Mouse (Mus musculus): ENCODE results near the gene Myl6b.
"Not testable (repeated sequence)": the region's sequence is repeated elsewhere in the genome, so short reads cannot be mapped to it uniquely, and the experiment has no call there.

Gene Myl6b

DNA sequence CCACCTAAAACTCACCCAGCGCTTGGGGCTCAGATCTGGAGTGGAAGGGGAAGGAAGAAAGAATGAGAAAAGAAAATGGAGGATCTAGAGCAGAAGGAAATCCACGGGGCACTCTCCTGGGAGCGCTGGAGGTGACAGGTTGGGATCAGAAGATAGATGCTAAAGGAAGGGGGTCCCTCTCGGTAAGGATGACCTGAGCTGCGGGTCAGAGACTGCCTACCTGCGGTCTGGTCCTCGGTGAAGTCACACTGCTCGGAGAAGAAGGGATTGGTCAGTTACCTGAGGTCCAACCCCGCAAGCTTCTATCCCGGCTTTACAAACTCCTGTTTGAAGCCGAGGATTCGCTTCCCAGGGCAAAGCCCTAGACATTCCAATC lies 5.2 kb downstream of the Myl6b start:
- no peak for DNase-seq (ENCODE audit: low spot score)

DNA sequence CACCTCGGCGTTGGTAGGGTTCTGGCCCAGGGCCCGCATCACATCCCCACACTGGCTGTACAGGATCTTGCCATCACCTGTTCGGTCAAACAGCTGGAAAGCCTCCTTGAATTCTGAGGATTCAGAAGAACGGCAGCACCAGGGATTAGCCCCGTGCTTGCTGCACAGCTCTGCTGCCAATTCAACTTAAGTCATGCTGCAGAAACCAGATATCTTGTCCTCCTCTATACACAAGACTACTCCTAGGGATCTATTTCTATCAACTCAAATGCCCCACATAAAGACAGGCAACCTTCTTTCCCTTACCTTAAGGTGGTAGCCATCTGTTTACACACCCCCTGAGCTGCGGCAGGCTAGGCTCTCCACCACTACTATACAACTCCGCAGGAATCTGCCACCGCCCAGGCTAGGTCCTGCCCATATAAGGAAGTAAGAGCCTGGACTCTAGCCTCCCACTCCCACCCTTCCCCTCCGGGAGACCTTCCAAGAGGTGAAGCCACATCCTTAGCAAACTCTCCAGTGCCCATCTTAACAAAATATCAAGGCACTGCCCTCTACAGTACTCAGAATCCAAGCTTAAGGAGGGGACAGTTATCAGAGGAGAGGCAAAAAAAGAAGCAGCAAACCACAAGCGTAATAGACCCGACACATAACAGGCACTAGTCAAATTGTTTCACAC lies 5.7 kb downstream of the Myl6b start:
- peak; percentile 90 for DNase-seq (ENCODE audit: low spot score)

DNA sequence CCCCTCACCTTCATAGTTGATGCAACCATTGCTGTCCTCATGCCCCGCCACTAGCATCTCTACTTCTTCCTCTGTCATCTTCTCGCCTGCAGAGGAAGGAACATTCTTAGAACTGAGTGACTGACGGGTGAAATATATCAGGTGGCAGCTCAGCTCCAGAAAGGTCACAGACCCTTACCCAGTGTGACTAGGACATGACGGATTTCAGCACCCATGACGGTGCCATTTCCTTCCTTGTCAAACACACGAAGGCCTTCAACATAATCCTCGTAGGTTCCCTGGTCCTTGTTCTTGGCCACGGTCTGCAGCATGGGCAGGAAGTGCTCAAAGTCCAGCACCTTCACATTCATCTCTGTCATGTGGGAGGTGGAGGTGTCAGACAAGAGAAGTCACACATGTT lies 6.4 kb downstream of the Myl6b start:
- not testable (repeated sequence) for DNase-seq (ENCODE audit: low spot score)

- peak; percentile 62 for DNase-seq (ENCODE audit: low spot score)
Measured at GRCm38 (mm10) chr10:128491495-128491894, 7.0 kb downstream of the Myl6b start.

DNA sequence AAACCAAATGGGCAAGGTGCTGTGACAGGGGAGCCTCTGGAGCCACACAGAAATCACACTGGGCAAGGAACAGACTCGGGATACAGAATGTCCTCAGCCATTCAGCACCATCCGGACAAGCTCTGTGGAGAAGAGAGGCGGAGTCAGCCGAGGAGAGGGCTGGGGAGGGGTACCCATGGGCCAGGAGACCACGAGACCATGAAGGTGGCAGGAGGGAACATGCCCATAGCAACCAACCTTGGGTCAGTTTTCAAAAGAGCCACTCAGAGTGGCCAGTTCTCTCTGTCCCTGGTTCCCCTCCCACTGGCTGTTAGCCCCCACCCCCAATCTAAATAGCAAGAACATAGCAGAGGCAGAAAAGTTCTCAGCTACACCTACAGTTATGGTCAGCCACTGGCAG lies 7.6 kb downstream of the Myl6b start:
- DNase-seq (ENCODE audit: low spot score), result no peak

- DNase-seq (ENCODE audit: low spot score), result no peak
Measured at GRCm38 (mm10) chr10:128490232-128490631, 8.3 kb downstream of the Myl6b start.

DNA sequence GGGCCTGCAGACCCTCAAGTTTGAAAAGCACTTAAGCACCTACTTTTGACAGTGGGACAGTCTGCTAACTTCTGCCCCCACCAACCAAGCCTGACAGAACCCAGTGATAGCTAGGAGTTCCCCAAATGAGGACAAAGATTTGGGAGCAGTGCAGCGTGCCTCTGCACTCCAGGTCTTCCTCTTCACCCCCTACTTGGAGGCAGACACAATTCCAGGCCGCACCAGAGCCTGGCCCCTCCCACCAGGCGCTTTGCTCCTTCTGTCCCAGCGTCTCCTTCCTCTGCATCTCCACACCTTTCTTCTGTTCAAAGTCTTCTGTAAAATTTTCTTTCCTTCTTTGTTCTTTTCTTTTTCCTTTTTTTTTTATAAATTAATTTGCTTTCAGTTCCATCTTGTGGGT lies 8.7 kb downstream of the Myl6b start:
- DNase-seq (ENCODE audit: low spot score), result no peak

DNA sequence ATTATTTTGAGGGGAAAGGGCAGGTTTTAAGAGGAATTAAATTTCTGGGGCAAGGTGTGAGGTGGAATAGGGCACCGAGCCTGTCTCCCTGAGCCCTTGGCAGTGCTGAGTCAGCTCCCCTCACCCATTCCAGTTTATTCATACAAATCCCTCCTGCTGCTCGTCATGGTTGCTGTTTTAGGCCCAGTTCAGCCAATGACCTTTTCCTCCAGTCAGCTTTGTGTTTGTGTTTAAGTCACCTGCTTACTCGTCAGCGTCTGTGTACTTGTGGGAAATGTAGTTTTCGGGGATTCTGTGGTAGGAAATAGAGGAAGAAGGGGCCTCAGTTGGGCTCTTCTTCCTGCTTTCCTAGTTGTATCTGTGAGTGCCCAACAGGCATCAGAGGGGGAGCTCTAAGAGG lies 9.1 kb downstream of the Myl6b start:
- no peak for DNase-seq (ENCODE audit: low spot score)

DNA sequence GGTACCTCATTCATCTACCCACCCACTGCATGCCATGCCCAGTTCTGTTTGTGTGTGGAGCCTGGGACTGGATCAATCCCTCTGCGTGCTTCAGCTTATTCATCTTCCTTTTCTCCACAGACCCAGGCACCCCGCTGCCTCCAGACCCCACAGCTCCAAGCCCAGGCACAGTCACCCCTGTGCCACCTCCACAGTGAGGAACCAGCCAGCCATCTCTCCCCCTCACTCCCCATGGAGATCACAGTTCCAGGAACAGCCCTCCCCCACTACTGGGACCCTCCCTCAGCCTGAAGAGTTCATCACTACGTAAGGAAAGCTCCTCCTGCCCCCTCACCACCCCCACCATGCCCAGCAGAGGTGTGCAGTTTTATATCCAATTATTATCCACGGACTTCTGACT lies 9.7 kb downstream of the Myl6b start:
- DNase-seq (ENCODE audit: low spot score), result no peak

- DNase-seq (ENCODE audit: low spot score), result no peak
Measured at GRCm38 (mm10) chr10:128487861-128488712, 10.4 kb downstream of the Myl6b start.

- DNase-seq (ENCODE audit: low spot score), result no peak
Measured at GRCm38 (mm10) chr10:128486370-128486769, 12.1 kb downstream of the Myl6b start.

DNA sequence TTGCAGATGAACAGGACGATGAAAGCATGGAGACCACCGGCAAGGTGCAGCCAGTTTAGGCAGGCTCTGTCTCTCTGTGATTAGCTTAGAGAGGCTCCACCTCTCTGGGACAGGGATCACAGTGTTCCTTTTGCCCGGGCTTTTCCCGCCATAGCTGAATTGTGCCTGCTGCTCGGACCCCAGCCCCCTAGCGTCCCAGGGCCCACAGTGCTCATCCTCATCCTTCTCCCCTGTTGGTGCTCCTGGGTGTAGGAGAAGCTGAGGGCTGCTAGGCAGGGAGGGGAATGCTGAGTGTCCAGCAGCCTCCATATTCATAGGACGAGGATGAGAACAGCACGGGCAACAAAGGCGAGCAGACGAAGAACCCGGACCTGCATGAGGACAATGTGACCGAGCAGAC lies 24.1 kb downstream of the Myl6b start:
- no peak for DNase-seq (ENCODE audit: low spot score)

- no peak for DNase-seq (ENCODE audit: low spot score)
Measured at GRCm38 (mm10) chr10:128460270-128460630, 38.2 kb downstream of the Myl6b start.

- peak; percentile 21 for DNase-seq (ENCODE audit: low spot score)
Measured at GRCm38 (mm10) chr10:128459409-128460269, 38.8 kb downstream of the Myl6b start.

GRCm38 (mm10) chr10:128458719-128459408 lies 39.6 kb downstream of the Myl6b start, which contains the start of gene Smarcc2:
Smarcc2 (plus strand) TSS chr10:128459248.
- peak; percentile 85 for DNase-seq (ENCODE audit: low spot score)

DNA sequence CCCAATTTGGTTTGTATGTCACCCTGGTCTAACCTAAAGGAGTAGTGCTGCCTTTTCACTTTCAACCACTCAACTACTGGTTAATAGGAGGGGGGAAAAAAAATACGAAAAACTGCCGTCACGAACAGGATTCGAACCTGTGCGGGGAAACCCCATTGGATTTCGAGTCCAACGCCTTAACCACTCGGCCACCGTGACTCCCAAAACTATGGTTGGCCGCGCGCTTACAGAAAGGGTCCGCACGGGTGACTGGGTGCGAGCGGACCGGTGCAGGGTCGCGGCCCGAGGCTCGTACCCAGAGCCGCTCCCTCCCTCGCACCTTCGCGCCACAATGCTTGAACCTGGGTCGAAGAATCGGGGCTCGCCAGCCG lies 40.2 kb downstream of the Myl6b start:
- peak; percentile 89 for DNase-seq (ENCODE audit: low spot score)

GRCm38 (mm10) chr10:128457676-128458075 lies 40.8 kb downstream of the Myl6b start:
- DNase-seq (ENCODE audit: low spot score), result no peak

- DNase-seq (ENCODE audit: low spot score), result peak; percentile 81
Measured at GRCm38 (mm10) chr10:128455280-128455679, 43.2 kb downstream of the Myl6b start.

DNA sequence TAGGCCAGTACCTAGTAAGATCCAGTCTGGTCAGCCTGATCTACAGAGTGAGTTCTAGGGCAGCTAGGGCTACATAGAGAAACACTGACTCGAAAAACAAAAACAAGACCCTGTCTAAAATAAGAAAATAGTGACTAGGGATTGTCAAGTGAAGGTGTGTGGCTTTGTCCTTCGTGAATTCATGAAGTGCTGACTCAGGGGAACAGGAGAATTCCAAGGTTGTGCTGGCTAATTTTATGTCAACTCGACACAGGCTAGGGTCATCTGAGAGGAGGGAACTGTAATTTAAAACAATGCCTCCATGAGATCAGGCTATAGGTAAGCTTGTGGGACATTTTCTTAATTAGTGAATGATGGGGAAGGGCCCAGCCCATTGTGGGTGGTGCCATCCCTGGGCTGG lies 44.0 kb downstream of the Myl6b start:
- DNase-seq (ENCODE audit: low spot score), result no peak

GRCm38 (mm10) chr10:128451014-128451413 lies 47.5 kb downstream of the Myl6b start:
- DNase-seq (ENCODE audit: low spot score), result no peak

DNA sequence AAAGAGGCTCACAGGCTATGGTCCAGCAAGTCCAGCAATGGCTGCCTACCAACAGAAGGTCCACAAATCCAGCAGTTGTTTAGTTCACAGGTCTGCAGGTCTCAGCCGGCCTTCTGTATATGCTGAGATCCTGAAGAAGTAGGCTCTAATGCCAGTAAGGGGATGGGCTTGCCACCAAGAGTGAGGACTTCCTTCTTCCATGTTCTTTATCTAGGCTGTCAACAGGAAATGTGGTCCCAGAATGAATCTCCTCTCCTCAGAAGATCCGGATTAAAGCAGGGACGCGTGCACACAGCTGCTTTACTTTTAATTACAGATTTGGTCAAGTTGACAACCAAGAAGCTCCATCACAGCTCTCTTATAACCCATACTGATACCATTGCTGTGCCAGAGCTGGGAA lies 53.1 kb downstream of the Myl6b start:
- DNase-seq (ENCODE audit: low spot score), result no peak

- DNase-seq (ENCODE audit: low spot score), result no peak
Measured at GRCm38 (mm10) chr10:128444354-128444753, 54.1 kb downstream of the Myl6b start.
